Mouse (Mus musculus) embryonic facial prominence, embryonic 14.5 days (tissue): ENCODE measurements around the gene Angptl1. TPM values are rescaled to one million over a fixed set of nuclear protein-coding genes. Genes with fewer than 3 reads are reported as not detected.

Experiments used
- polyA plus RNA-seq: library from polyadenylated mRNA; unstranded; fragments of >200 nt; fragmentation: Nextera tagmentation; extraction: Ambion mirVana; gene quantifications from 2 replicates; pipeline ENCODE4 v1.2.1, GENCODE M21; 2014

Gene Angptl1
- polyA plus RNA-seq, 1 experiment from 2014 or later = 72.0 TPM

Other genes with a start within 250 kb of the Angptl1 start
- 9.5 and 10.0 TPM in 2 replicates for gene Tor3a, start 164.2 kb upstream of the Angptl1 start, polyA plus RNA-seq
- gene Fam20b, start 119.5 kb upstream of the Angptl1 start, polyA plus RNA-seq = 30.0 and 31.1 TPM in 2 replicates
- gene Ralgps2, start 101.1 kb downstream of the Angptl1 start, polyA plus RNA-seq = 69.6 and 79.1 TPM in 2 replicates